Mouse (Mus musculus): ENCODE measurements at regions not wholly inside any gene's neighbourhood (a gene's known extent, or its start where the extent isn't known, plus 50 kb on each side); places are given as distances from the start of the nearest gene placed in this dataset.

GRCm38 (mm10) chr5:53359887-53360286, 93.0 kb downstream of the Smim20 start:
- no peak for TF ChIP-seq CTCF (IDR thresholded peaks at IDR 0.05; ENCODE audit: low read depth)
- no peak for TF ChIP-seq EP300 (IDR thresholded peaks at IDR 0.05; ENCODE audit: low read depth)
